Mouse (Mus musculus) cerebellum, postnatal 25 days (tissue): ENCODE results near the gene 2310033P09Rik.
"Not testable (repeated sequence)": the region's sequence is repeated elsewhere in the genome, so short reads cannot be mapped to it uniquely, and the experiment has no call there.

Source experiments
- DNase-seq, 2 experiments: peaks; one replicate each; pipeline ENCODE4 v3.0.0; 2021; ENCODE audit warnings: mixed read lengths in 2 of 2

2310033P09Rik gene

GRCm38 (mm10) chr11:59201216-59202002 is 6.7 kb upstream of the 2310033P09Rik start:
- no peak for DNase-seq

DNA sequence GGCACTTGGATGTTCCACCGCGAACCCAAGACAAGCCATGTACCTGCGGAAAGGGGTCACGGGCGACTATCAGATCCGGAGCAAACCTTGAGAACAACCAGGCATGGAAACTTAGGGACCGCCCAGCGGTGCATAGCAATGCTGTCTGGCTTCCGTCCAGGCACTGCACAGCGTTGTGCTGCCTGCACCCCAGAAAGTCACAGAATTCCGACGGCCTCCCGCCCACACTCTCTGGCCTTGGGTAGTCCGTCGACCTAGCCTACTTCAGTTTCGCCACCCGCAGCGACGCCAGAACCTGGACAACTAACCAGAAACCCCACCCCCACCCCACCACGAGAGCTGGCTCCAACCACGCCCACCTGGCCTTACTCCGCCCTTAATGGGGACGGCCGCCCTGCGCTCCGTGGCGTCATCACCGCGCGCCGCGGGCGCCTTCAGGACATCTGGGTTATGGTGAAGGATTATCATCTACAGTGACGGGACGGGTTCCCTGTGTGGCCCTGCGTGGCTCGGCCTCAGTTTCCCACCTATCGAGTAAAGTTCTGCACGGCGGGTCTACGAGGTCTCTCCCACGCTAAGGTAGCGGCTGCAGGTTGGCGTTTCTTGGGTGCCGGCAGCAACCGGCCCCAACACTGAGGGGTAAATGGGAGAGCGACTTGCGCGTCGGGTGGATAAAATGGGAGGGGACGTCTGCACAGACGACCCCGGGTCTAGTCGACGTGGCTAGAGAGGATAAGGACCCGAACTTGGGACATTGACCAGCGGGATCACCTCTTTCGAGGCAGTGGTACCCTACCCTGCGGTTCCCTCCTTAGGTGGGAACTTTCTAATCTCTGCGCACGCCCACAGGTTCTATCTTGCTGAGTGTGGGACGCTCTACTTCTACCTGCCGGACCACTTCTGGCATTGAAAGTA is 5.8 kb upstream of the 2310033P09Rik start, which contains the start of gene Mrpl55:
Gene Mrpl55 (plus strand): TSS at position 406 of the 915 bp plus-strand sequence.
- DNase-seq: peak; percentile 92 to 97

DNA sequence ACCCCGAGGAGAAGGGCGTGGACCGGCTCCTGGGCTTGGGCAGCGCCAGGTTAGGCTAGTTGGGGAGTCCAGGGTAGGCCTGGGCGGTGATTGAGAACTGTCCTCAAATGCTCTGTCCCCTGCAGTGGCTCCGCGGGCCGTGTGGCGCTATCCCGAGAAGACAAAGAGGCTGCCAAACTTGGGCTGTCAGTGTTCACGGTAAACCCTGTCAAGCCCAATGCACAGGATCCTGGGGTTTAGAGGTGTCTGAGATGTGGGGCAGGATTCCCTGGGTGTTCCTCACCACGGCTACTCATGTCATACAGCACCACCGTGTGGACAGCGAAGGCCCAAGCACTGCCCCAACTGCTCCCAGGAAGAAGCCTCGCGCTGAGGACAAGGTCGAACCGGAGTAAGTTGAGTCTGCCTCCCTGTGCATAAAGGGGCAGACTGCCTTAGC is 901 bp downstream of the 2310033P09Rik start:
- peak; percentile 62 to 73 for DNase-seq

DNA sequence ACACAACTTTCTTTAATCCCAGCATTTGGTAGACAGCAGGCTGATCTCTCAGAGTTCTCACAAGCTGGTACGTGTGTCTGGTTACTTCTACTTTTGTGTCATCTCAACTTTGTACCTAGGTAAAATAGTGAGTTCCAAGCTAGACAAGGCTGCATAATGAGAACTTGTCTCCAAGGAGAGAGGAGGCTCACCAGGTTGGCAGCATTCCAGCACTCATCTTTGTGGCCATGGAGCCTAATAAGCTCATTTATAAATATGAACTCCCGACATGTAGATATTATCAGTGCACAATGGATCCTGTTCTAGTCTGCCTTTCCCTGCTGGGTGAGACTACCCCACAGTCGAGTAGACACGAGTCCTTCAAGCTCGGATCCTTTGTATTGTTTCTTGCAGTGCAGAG is 1.5 kb downstream of the 2310033P09Rik start:
- peak in 1 of 2 experiments; percentile 52 for DNase-seq

DNA sequence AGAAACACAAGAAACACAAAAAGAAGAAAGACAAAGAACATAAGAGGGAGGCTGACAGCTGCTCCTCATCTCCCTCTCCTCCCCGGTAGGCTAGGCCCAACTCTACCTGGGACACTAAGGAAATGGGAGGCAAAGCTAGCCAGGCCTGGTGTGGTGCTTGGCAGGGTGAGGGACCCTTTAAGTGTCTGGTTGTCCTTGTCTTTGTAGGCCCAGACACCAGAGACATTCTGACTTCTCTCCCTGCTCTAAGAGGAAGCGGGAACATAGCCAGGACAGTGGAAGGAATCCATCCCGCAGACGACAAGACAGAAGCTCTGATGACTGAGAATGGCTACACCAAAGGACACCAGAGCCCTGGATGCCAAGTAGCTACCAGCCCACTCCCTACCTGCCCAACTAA is 1.9 kb downstream of the 2310033P09Rik start:
- DNase-seq: no peak

GRCm38 (mm10) chr11:59211561-59211960 is 3.4 kb downstream of the 2310033P09Rik start:
- not testable (repeated sequence) for DNase-seq

DNA sequence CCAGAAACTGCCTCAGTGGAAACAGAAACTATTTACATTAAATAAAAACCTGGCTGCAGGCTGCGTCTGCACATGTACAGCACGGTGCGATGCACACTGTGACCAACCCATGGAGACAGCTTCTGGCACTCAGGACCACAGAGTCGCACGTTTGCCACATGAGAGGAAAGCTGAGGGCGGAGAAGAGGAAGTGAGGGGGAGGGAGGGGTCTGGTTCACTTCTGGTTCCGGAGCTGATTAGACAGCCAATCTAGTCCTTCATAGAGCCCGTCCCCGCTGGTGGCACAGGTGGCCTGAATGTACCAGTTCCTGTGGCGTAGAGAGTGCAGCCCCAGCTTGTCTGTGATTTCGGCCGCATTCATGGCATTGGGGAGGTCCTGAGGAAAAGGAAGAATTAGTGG is 4.2 kb downstream of the 2310033P09Rik start:
- DNase-seq: not testable (repeated sequence)

- no peak for DNase-seq
Measured at GRCm38 (mm10) chr11:59212892-59213494, 4.9 kb downstream of the 2310033P09Rik start.

GRCm38 (mm10) chr11:59216955-59217354 is 8.8 kb downstream of the 2310033P09Rik start:
- no peak for DNase-seq

DNA sequence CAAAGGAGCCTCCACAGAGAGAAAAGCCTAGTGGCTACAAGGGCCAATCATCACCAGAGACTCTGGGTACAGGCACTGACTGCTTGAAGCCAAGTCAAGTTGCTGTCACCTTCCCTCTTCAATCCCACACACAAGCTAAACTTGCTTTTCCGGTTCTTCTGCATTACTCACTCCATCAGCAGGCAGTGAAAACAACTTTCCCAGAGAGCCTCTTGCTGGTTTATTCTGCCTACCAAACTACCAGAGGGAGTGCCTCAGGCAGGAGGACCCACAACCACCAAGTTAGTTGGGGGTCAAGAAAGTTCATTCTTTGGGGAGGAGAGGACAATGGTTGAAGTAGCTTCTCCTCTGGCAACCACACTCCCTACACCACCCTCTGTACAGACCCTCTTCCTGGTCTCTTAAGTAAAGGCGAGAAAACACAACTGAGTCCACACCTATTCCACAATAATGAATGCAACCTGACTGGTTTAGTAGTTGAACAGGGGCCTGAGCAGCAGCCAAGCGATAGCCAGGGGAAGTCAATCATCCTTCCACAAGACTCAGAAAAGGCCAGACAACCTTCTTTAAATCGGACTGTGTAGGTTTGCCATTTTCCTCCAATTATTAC is 10.4 kb downstream of the 2310033P09Rik start:
- DNase-seq: no peak

DNA sequence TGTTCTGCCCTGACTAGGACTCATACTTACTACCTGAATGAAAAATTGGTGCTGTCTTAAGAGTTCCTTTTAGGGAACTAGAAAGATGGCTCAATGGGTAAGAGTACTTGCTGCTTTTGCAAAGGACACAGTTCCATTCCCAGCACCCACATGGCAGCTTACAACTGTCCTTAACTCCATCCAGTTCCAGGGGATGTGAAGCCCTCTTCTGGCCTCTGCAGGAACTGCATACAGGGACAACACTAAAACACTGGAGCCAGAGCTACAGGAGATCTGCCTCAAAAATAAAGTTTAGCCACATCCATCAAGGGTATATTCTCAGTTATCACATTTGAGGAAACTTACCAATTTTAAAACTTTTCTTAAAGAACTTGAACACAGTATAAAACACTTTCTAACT is 10.9 kb downstream of the 2310033P09Rik start:
- DNase-seq: no peak

- DNase-seq: no peak
Measured at GRCm38 (mm10) chr11:59221604-59222003, 13.5 kb downstream of the 2310033P09Rik start.

DNA sequence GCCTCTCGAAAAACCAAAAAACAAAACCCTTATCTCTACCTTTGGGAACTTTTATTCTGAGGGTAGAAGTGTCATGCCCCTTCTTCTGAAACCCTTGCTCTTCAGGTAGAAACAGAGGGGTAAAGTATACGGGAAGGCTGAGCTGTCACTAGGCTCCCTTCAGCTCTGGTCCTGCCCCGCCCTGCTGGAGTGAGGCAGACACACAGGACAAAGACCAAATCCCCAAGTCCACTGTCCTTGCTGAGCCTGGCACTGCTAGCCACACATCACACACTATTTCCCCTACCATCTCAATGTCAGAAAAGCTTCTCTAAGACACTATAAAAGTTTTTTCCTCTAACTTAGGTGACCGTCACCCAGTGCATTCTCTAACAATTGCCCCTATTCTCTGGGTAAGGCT is 14.2 kb downstream of the 2310033P09Rik start:
- DNase-seq: no peak

DNA sequence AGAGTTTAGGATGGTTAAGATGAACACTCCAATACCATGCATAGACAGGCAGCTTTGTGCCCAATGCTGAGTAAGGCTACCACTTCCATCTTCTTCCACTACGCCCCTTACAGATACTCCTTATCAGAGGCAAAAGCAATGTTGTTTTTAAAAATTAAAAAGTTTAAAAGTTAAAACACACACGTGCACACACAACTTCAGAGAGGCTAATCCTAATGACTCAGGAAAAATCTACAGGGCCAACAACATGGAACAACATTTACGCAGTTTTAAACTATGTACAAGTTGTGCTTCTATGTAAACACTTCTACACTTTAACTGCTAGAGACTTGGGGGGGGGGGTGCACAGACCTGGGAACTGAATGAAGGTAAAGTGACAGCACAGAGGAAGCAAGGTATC is 15.9 kb downstream of the 2310033P09Rik start:
- no peak for DNase-seq

DNA sequence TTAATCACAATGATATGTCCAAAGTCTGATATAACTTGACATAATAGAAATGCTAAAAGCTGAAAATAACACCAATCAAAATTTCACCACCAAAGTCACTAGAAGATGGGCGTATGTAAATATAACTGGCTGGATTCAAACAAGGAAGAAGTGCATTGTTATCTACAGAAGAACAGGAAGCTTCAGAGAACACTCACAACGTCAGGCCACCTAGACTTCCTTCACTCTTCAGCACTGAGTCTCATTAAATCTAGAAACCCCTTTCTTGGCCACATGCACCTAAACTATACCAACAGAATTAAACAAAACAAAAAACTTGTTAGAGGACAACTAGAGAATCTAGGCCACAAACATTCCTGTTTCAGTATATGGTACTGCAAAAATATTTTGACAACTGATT is 16.3 kb downstream of the 2310033P09Rik start:
- no peak for DNase-seq

DNA sequence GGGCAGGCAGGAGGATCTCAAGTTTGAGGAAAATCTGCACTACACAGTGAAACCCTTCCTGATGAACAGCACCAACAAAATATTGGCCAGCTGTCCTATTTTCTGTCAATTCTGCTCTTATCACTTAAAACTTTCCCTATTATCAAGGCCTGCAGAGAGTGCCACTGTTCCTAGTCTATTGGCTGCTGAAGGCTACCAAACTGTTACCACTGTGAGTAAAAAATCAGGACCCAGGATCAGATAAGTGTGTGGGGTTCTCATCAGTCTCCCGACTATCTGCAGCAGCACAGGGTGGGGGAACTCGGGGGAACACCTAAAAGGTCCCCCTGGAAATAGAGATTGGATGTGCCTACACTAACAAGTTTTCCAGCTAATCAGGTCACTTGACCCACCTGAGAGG is 17.0 kb downstream of the 2310033P09Rik start:
- no peak for DNase-seq

DNA sequence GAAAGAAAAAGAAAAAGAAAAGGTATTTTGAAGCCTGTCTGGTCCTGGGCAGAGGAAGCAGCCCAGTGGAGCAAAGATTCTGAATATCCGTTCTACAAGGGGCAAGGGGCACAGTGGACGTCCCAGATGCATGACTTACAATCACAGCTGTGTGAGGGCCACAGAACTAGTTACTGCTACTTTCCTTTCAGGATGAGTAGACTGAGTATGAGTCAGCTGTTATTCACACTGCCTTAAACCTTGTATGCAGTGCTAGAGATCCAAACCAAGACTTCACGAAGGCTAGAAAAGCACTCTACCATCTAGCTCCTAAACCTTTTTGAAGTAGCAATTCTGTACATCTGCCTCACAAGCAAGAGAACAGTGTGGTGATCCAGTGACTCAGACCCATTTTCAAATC is 18.1 kb downstream of the 2310033P09Rik start:
- no peak for DNase-seq

DNA sequence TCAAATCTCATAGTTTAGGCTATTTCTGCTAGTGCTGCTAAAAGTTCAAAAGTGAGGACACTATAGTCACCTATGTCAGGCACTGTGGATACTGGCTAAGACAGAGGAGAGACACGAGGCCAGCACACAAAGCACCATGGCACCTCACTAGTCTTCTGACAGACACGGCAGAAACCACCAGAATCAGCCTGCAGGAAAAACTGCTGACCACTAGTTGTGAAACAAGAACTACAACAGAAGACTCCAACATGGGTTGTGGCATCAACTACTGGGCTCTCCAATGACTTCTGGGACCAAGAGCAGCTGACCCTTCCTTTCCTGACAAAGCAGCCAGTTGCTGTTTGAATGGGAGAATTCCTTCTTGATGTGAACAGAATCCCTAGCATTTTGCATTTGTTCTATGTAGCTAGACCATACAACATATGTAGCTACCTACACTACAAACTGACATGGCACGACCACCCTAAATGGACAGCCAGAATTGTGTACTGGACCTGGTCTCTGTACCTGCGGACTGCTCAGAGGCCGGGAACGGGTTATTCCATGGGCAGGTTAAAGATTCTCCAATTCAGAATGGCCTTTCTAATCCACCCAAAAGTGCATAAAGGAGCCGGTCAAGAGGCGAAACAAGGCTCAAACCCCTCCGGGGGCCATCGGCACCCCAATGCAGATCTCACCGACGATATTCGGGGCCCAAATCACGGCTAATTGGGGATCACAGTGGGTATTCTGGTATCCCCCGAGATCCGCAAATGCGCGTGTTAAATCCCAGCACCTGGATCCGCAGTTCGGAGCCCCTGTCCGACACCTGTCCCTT is 18.9 kb downstream of the 2310033P09Rik start:
- DNase-seq: no peak

- no peak for DNase-seq
Measured at GRCm38 (mm10) chr11:59227604-59228121, 19.5 kb downstream of the 2310033P09Rik start.

GRCm38 (mm10) chr11:59228122-59228953 is 20.2 kb downstream of the 2310033P09Rik start, which contains the start of gene Arf1:
Arf1 (minus strand) TSS chr11:59228270.
- peak; percentile 97 to 99 for DNase-seq
